ENCODE assay signal across 9 mouse cellular contexts in the genomic region with DNA sequence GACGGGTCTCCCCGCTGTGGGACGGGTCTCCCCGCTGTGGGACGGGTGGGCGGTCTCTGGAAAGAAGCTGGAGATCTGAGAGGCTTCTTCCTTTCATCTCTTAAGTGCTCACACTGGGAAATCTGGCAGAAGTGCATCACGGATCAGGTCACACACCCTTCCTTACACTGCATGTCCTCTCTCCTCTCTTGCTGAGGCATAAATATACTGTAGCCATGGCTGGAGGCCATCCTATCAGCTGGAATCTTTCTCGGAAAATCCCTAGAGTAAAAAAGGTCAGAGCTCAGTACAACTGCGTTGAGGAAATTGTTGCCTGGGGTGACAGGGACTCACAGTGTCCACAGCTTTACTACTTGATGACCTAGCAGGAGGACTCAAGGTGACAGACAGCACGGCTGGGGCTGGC. TPM values are rescaled to one million over a fixed set of nuclear protein-coding genes. Genes with fewer than 3 reads are reported as not detected.
DNase-seq lines count a peak whose midpoint lies in the region; ATAC-seq and TF ChIP-seq lines count a peak whose summit lies in the region.
"Had no signal": no experiment of that assay in that cellular context is flagged by ENCODE, and none has a peak within 500 bp of the region (broad histone marks: within the 10 kb centered on the region; RNA-seq: fewer than 3 reads in every experiment).

No protein-coding gene starts in this region.

- no peak overlapping the region for H3K9ac ChIP-seq in ES-E14 (ENCODE audit: insufficient read depth, low read depth, low read length, poor library complexity, severe bottlenecking)
- H3K9ac ChIP-seq: embryonic facial prominence, embryonic 15.5 days had no signal

- no peaks in the 10 kb centered on the region for H3K36me3 ChIP-seq in ES-E14 (ENCODE audit: control insufficient read depth, insufficient read depth, low read length, poor library complexity, severe bottlenecking)
- H3K36me3 ChIP-seq: embryonic facial prominence, embryonic 15.5 days had no signal

- H3K4me3 ChIP-seq in ES-E14 (ENCODE audit: insufficient read depth in 1 of 2, low read depth in 1 of 2, low read length in 2 of 2, poor library complexity in 1 of 2, severe bottlenecking in 1 of 2): no peak overlapping the region
- H3K4me3 ChIP-seq: embryonic facial prominence, embryonic 15.5 days had no signal

- peaks cover 0 to 10% of the 10 kb centered on the region in 2 experiments; a peak in 2 of 4 replicates for H3K4me1 ChIP-seq in ES-E14 (ENCODE audit: control insufficient read depth in 2 of 2, insufficient read depth in 2 of 2, low read length in 2 of 2, poor library complexity in 1 of 2)

- intact Hi-C loops in gastrocnemius, postnatal 14 days (cut with DNase I; ENCODE audit: low total_unique reads): no loop called here

- no peak for ATAC-seq in megakaryocyte progenitor cell, adult 5-6 weeks (replicated peaks; ENCODE audit: poor library complexity)

- H3K9me3 ChIP-seq in ES-E14 (ENCODE audit: control insufficient read depth, insufficient read depth, low read depth, low read length): no peaks in the 10 kb centered on the region
- H3K9me3 ChIP-seq: embryonic facial prominence, embryonic 15.5 days had no signal

- DNase-seq in gastrocnemius, adult 18-20 months (ENCODE audit: low spot score): peak; percentile 59
- no peak for DNase-seq in gastrocnemius, postnatal 14 days
- peak; percentile 30 for DNase-seq in ES-E14 (ENCODE audit: low read depth, low spot score)
- DNase-seq in heart, adult 8-10 months (ENCODE audit: low spot score): peak; percentile 45
- peak; percentile 64 for DNase-seq in kidney, adult 9 months
- DNase-seq in cerebellum, postnatal 14 days: no peak
- DNase-seq in spleen, postnatal 4 days (ENCODE audit: low spot score in 2 of 2): no peak

- H3K27ac ChIP-seq in ES-E14 (ENCODE audit: insufficient read depth, low read depth, low read length, poor library complexity, severe bottlenecking): no peak overlapping the region
- H3K27ac ChIP-seq: embryonic facial prominence, embryonic 15.5 days had no signal

- in situ Hi-C loops in ES-E14 (cut with MboI; ENCODE audit: low sequenced_read_pairs in 2 of 2, unreplicated experiment in 2 of 2): no loop called here

TF ChIP-seq in ES-E14, 5 proteins besides CTCF, POLR2A, EP300 and RAD21:
- TF ChIP-seq HCFC1 (IDR thresholded peaks at IDR 0.05; ENCODE audit: borderline replicate concordance, insufficient read depth, low read length) (no peak), MAFK (IDR thresholded peaks at IDR 0.05; ENCODE audit: insufficient read depth, low read depth, low read length) (no peak), CHD2 (IDR thresholded peaks at IDR 0.05; ENCODE audit: low read depth, low read length) (no peak), ZNF384 (IDR thresholded peaks at IDR 0.05; ENCODE audit: low read depth, low read length) (no peak), ZC3H11A (IDR thresholded peaks at IDR 0.05; ENCODE audit: borderline replicate concordance, low read depth, low read length) (no peak)

RNA-seq across cellular contexts. Expression of a gene that starts 53.4 kb away (rescaled TPM):
- 100 to 1,000 TPM; 223 to 247 TPM for total RNA-seq in gastrocnemius, adult 18-20 months (2021)
- 100 to 1,000 TPM; 258 to 262 TPM for total RNA-seq in gastrocnemius, postnatal 14 days (2021)
- 30.1 and 51.5 TPM in 2 replicates for total RNA-seq in ES-E14 (2012; rRNA removed)
- 100 to 1,000 TPM; 182 to 262 (median 217) TPM for total RNA-seq in heart, adult 8-10 months (2022)
- 8.3 and 15.7 TPM in 2 replicates for total RNA-seq in megakaryocyte progenitor cell, adult 5-6 weeks (2015)
- total RNA-seq in megakaryocyte progenitor cell, adult 5-6 weeks (2017): 34.4 and 37.3 TPM in 2 replicates

Comparison
In these comparisons a context has a peak if more than half of its experiments do, and no peak if none do; other contexts are left out.
1. DNase-seq: peak in gastrocnemius, adult 18-20 months (single experiment), ES-E14 (single experiment), heart, adult 8-10 months (single experiment) and kidney, adult 9 months (single experiment); none in gastrocnemius, postnatal 14 days (single experiment), cerebellum, postnatal 14 days (0 of 2) and spleen, postnatal 4 days (0 of 2).